ENCODE assay signal across 21 mouse cellular contexts in the genomic region with DNA sequence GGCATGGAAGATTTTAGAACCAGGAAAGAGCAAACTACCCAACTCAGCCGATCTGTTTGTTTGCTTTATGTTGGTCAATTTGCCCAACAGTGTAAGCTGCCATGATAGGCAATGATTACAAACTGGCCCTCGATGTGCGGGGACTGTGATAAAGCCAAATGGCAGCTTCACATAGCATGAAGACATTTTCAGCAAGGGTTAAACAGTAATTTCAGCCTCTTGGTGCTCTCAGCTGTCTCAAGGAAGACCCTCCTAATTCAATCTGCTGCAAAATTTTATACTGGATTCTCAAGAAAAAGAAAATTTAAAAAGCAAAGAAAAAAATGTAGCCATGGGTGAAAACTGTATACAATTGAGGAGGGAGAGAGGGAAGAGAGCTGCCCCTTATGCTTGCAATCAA. TPM values are rescaled to one million over a fixed set of nuclear protein-coding genes. Genes with fewer than 3 reads are reported as not detected.
DNase-seq lines count a peak whose midpoint lies in the region; ATAC-seq lines count a peak whose summit lies in the region.
"Had no signal": no experiment of that assay in that cellular context is flagged by ENCODE, and none has a peak within 500 bp of the region (broad histone marks: within the 10 kb centered on the region; RNA-seq: fewer than 3 reads in every experiment).

No protein-coding gene starts in this region.

- no peak overlapping the region for H3K9ac ChIP-seq in limb, embryonic 11.5 days (ENCODE audit: low read length)
- H3K9ac ChIP-seq in hindbrain, embryonic 14.5 days: peak overlapping the region; percentile 72
- no peak overlapping the region for H3K9ac ChIP-seq in hindbrain, embryonic 16.5 days (ENCODE audit: low read depth, low read length)
- peak overlapping the region; percentile 8; the same call in 1 of the 2 replicates for H3K9ac ChIP-seq in neural tube, embryonic 15.5 days (replicated peaks)
- H3K9ac ChIP-seq: embryonic facial prominence, embryonic 12.5 days; forebrain, embryonic 15.5 days; heart, embryonic 12.5 days had no signal

- H3K27me3 ChIP-seq in limb, embryonic 11.5 days (ENCODE audit: control insufficient read depth, insufficient read depth, low read length): peaks cover 46% of the 10 kb centered on the region
- H3K27me3 ChIP-seq in limb, embryonic 10.5 days (ENCODE audit: low read depth, poor library complexity, severe bottlenecking): peaks cover 73% of the 10 kb centered on the region
- H3K27me3 ChIP-seq in hindbrain, embryonic 14.5 days (ENCODE audit: control insufficient read depth, insufficient read depth, low read length): peaks cover 11% of the 10 kb centered on the region; the same call in 1 of the 2 replicates
- no peaks in the 10 kb centered on the region; the same call in 1 of the 2 replicates for H3K27me3 ChIP-seq in hindbrain, embryonic 16.5 days (replicated peaks; ENCODE audit: control insufficient read depth, insufficient read depth, low read length)
- no peaks in the 10 kb centered on the region for H3K27me3 ChIP-seq in neural tube, embryonic 15.5 days (replicated peaks)

- DNase-seq in limb, embryonic 11.5 days (ENCODE audit: low spot score): peak; percentile 15
- DNase-seq in limb, embryonic 10.5 days (ENCODE audit: low spot score): no peak
- DNase-seq in hindbrain, embryonic 14.5 days (ENCODE audit: low spot score): no peak
- no peak for DNase-seq in right cerebral cortex, postnatal 4 days
- DNase-seq in yolk sac, embryonic 10.5 days (ENCODE audit: low spot score): no peak
- DNase-seq: adrenal gland, adult 8-10 months; adrenal gland, postnatal 36 days; cerebellum, adult 11 months; cerebellum, adult 9-10 months; cerebellum, postnatal 25 days; gastrocnemius, postnatal 36 days; heart, adult 2 months had no signal

- no peak overlapping the region for H3K4me2 ChIP-seq in limb, embryonic 11.5 days (ENCODE audit: low read depth, severe bottlenecking)
- H3K4me2 ChIP-seq in hindbrain, embryonic 14.5 days (replicated peaks): peak overlapping the region; percentile 90
- peak overlapping the region; percentile 92 for H3K4me2 ChIP-seq in hindbrain, embryonic 16.5 days (ENCODE audit: low read length)
- H3K4me2 ChIP-seq in neural tube, embryonic 15.5 days: peak overlapping the region; percentile 83
- H3K4me2 ChIP-seq: embryonic facial prominence, embryonic 12.5 days; forebrain, embryonic 15.5 days; heart, embryonic 12.5 days had no signal

- WGBS in limb, embryonic 11.5 days: 89% methylated on average over 3 of the region's 3 CpGs
- WGBS in limb, embryonic 10.5 days: 81% methylated on average over 3 of the region's 3 CpGs
- 83% methylated on average over 3 of the region's 3 CpGs for WGBS in hindbrain, embryonic 14.5 days
- 78% methylated on average over 3 of the region's 3 CpGs for WGBS in hindbrain, embryonic 16.5 days
- 59% methylated on average over 3 of the region's 3 CpGs for WGBS in neural tube, embryonic 15.5 days

- H3K4me1 ChIP-seq in limb, embryonic 11.5 days (ENCODE audit: control insufficient read depth, insufficient read depth, low read length): peaks cover 6% of the 10 kb centered on the region; the same call in 1 of the 2 replicates
- H3K4me1 ChIP-seq in limb, embryonic 10.5 days: peaks cover 32% of the 10 kb centered on the region
- peaks cover 17% of the 10 kb centered on the region for H3K4me1 ChIP-seq in hindbrain, embryonic 14.5 days (replicated peaks; ENCODE audit: control insufficient read depth, insufficient read depth, low read length)
- H3K4me1 ChIP-seq in hindbrain, embryonic 16.5 days (ENCODE audit: control insufficient read depth, insufficient read depth, low read depth, low read length): peaks cover 4% of the 10 kb centered on the region; the same call in 1 of the 2 replicates
- H3K4me1 ChIP-seq in neural tube, embryonic 15.5 days: peaks cover 37% of the 10 kb centered on the region

- H3K27ac ChIP-seq in limb, embryonic 11.5 days (replicated peaks; ENCODE audit: low read depth, low read length): no peak overlapping the region
- no peak overlapping the region for H3K27ac ChIP-seq in limb, embryonic 10.5 days
- peak overlapping the region; percentile 90 for H3K27ac ChIP-seq in hindbrain, embryonic 14.5 days
- H3K27ac ChIP-seq in hindbrain, embryonic 16.5 days (ENCODE audit: low read depth, low read length): no peak overlapping the region
- peak overlapping the region; percentile 87 for H3K27ac ChIP-seq in neural tube, embryonic 15.5 days (replicated peaks)
- H3K27ac ChIP-seq: embryonic facial prominence, embryonic 12.5 days; forebrain, embryonic 15.5 days; heart, adult 2 months had no signal

- H3K36me3 ChIP-seq in limb, embryonic 11.5 days (ENCODE audit: control insufficient read depth, insufficient read depth, low read length): no peaks in the 10 kb centered on the region
- H3K36me3 ChIP-seq in limb, embryonic 10.5 days: no peaks in the 10 kb centered on the region
- no peaks in the 10 kb centered on the region for H3K36me3 ChIP-seq in hindbrain, embryonic 14.5 days (replicated peaks; ENCODE audit: control insufficient read depth, insufficient read depth)
- no peaks in the 10 kb centered on the region for H3K36me3 ChIP-seq in hindbrain, embryonic 16.5 days (ENCODE audit: control insufficient read depth, insufficient read depth, low read length)
- no peaks in the 10 kb centered on the region for H3K36me3 ChIP-seq in neural tube, embryonic 15.5 days
- H3K36me3 ChIP-seq: embryonic facial prominence, embryonic 12.5 days; forebrain, embryonic 15.5 days; heart, embryonic 12.5 days had no signal

- no peak for ATAC-seq in limb, embryonic 11.5 days (ENCODE audit: insufficient number of reproducible peaks, low FRiP score, low TSS enrichment, low read depth)
- ATAC-seq in hindbrain, embryonic 14.5 days (ENCODE audit: low FRiP score): no peak
- ATAC-seq in hindbrain, embryonic 16.5 days: no peak
- ATAC-seq in neural tube, embryonic 15.5 days (ENCODE audit: low FRiP score): no peak
- ATAC-seq: forebrain, embryonic 15.5 days; intestine, embryonic 16.5 days had no signal

- H3K9me3 ChIP-seq in limb, embryonic 11.5 days (ENCODE audit: control insufficient read depth, low read length): no peaks in the 10 kb centered on the region
- H3K9me3 ChIP-seq in limb, embryonic 10.5 days (replicated peaks): no peaks in the 10 kb centered on the region
- H3K9me3 ChIP-seq in hindbrain, embryonic 14.5 days (ENCODE audit: control insufficient read depth, low read length): no peaks in the 10 kb centered on the region
- no peaks in the 10 kb centered on the region for H3K9me3 ChIP-seq in hindbrain, embryonic 16.5 days (ENCODE audit: control insufficient read depth, low read length)
- no peaks in the 10 kb centered on the region for H3K9me3 ChIP-seq in neural tube, embryonic 15.5 days (replicated peaks)
- H3K9me3 ChIP-seq: embryonic facial prominence, embryonic 12.5 days; forebrain, embryonic 15.5 days; heart, embryonic 12.5 days had no signal

- no peak overlapping the region for H3K4me3 ChIP-seq in limb, embryonic 11.5 days (ENCODE audit: low read depth, low read length)
- no peak overlapping the region for H3K4me3 ChIP-seq in limb, embryonic 10.5 days
- H3K4me3 ChIP-seq in hindbrain, embryonic 14.5 days (replicated peaks; ENCODE audit: low read length): peak overlapping the region; percentile 55
- H3K4me3 ChIP-seq in hindbrain, embryonic 16.5 days (ENCODE audit: low read length): peak overlapping the region; percentile 67
- H3K4me3 ChIP-seq in neural tube, embryonic 15.5 days (replicated peaks): peak overlapping the region; percentile 56
- H3K4me3 ChIP-seq: embryonic facial prominence, embryonic 12.5 days; heart, adult 2 months; heart, embryonic 12.5 days had no signal

RNA-seq across cellular contexts. Expression of gene Sv2c, which starts 3.3 kb away (rescaled TPM):
- polyA plus RNA-seq in limb, embryonic 11.5 days (2014; fragmentation: Nextera tagmentation; extraction: Ambion mirVana): 0.95 and 1.0 TPM in 2 replicates
- polyA plus RNA-seq in limb, embryonic 10.5 days (2016; fragmentation: Nextera tagmentation; extraction: Ambion mirVana): 0.75 and 0.77 TPM in 2 replicates
- polyA plus RNA-seq in hindbrain, embryonic 14.5 days (2014; fragmentation: Nextera tagmentation; extraction: Ambion mirVana): 50.2 and 55.7 TPM in 2 replicates
- polyA plus RNA-seq in hindbrain, embryonic 16.5 days (2015; fragmentation: Nextera tagmentation; extraction: Ambion mirVana): 35.2 and 35.6 TPM in 2 replicates
- 42.8 and 43.6 TPM in 2 replicates for polyA plus RNA-seq in neural tube, embryonic 15.5 days (2015; fragmentation: Nextera tagmentation; extraction: Ambion mirVana)

RNA-seq across cellular contexts. Expression of gene Gm17190, which starts 47.2 kb away (rescaled TPM):
- not detected in 2 replicates for polyA plus RNA-seq in limb, embryonic 11.5 days (2014; fragmentation: Nextera tagmentation; extraction: Ambion mirVana)
- not detected in 2 replicates for polyA plus RNA-seq in limb, embryonic 10.5 days (2016; fragmentation: Nextera tagmentation; extraction: Ambion mirVana)
- polyA plus RNA-seq in hindbrain, embryonic 14.5 days (2014; fragmentation: Nextera tagmentation; extraction: Ambion mirVana): 0.26 and 0.63 TPM in 2 replicates
- 0.39 and 0.40 TPM in 2 replicates for polyA plus RNA-seq in hindbrain, embryonic 16.5 days (2015; fragmentation: Nextera tagmentation; extraction: Ambion mirVana)
- polyA plus RNA-seq in neural tube, embryonic 15.5 days (2015; fragmentation: Nextera tagmentation; extraction: Ambion mirVana): 0.22 and 0.52 TPM in 2 replicates
- polyA plus RNA-seq: cortical plate, adult 2 months; embryonic facial prominence, embryonic 12.5 days; forebrain, embryonic 11.5 days; forebrain, embryonic 15.5 days; heart, adult 2 months; heart, embryonic 12.5 days; heart, embryonic 16.5 days; intestine, embryonic 16.5 days had no signal

RNA-seq across cellular contexts. Expression of gene Gm20075, which starts 47.9 kb away (rescaled TPM):
- polyA plus RNA-seq in limb, embryonic 11.5 days (2014; fragmentation: Nextera tagmentation; extraction: Ambion mirVana): 38.0 and 38.8 TPM in 2 replicates
- 30.1 and 38.6 TPM in 2 replicates for polyA plus RNA-seq in limb, embryonic 10.5 days (2016; fragmentation: Nextera tagmentation; extraction: Ambion mirVana)
- 22.0 and 27.0 TPM in 2 replicates for polyA plus RNA-seq in hindbrain, embryonic 14.5 days (2014; fragmentation: Nextera tagmentation; extraction: Ambion mirVana)
- 21.6 and 29.8 TPM in 2 replicates for polyA plus RNA-seq in hindbrain, embryonic 16.5 days (2015; fragmentation: Nextera tagmentation; extraction: Ambion mirVana)
- polyA plus RNA-seq in neural tube, embryonic 15.5 days (2015; fragmentation: Nextera tagmentation; extraction: Ambion mirVana): 21.3 and 24.9 TPM in 2 replicates

Comparison
In these comparisons a context has a peak if more than half of its experiments do, and no peak if none do; other contexts are left out.
1. H3K27ac ChIP-seq: peak in hindbrain, embryonic 14.5 days (single experiment) and neural tube, embryonic 15.5 days (single experiment); none in limb, embryonic 11.5 days (single experiment), limb, embryonic 10.5 days (single experiment) and hindbrain, embryonic 16.5 days (single experiment).
2. H3K9ac ChIP-seq: peak in hindbrain, embryonic 14.5 days (single experiment) and neural tube, embryonic 15.5 days (single experiment); none in limb, embryonic 11.5 days (single experiment) and hindbrain, embryonic 16.5 days (single experiment).
3. H3K4me3 ChIP-seq: peak in hindbrain, embryonic 14.5 days (single experiment), hindbrain, embryonic 16.5 days (single experiment) and neural tube, embryonic 15.5 days (single experiment); none in limb, embryonic 11.5 days (single experiment) and limb, embryonic 10.5 days (single experiment).
4. RNA of gene Sv2c, which starts 3.3 kb away (polyA plus RNA-seq): 50.2 to 55.7 TPM in hindbrain, embryonic 14.5 days, 42.8 to 43.6 TPM in neural tube, embryonic 15.5 days and 35.2 to 35.6 TPM in hindbrain, embryonic 16.5 days; 0.95 to 1.0 TPM in limb, embryonic 11.5 days and 0.75 to 0.77 TPM in limb, embryonic 10.5 days; every median in the first group is over 10 times any median in the second.